Mouse (Mus musculus): Measurements from ENCODE around the gene Nipbl. TPM values are rescaled to one million over a fixed set of nuclear protein-coding genes. Genes with fewer than 3 reads are reported as not detected.

The Nipbl gene
- polyA plus RNA-seq, 1 experiment from 2014 or later, result 27.4 TPM

- no peak overlapping the region for H3K9ac ChIP-seq (ENCODE audit: low read depth, low read length)
- H3K4me2 ChIP-seq (replicated peaks; ENCODE audit: low read depth, low read length), result no peak overlapping the region
- no peak overlapping the region for H3K4me3 ChIP-seq (ENCODE audit: low read length)
- 81% methylated on average over 3 of the region's 3 CpGs for WGBS
- H3K27me3 ChIP-seq (ENCODE audit: control insufficient read depth, insufficient read depth, low read length), result no peaks in the 10 kb centered on the region
- H3K4me1 ChIP-seq (ENCODE audit: control insufficient read depth, insufficient read depth, low read length), result no peaks in the 10 kb centered on the region
- H3K9me3 ChIP-seq (ENCODE audit: control insufficient read depth, low read length), result no peaks in the 10 kb centered on the region
- no peak overlapping the region for H3K27ac ChIP-seq (ENCODE audit: low read depth, low read length)
- H3K36me3 ChIP-seq (ENCODE audit: control insufficient read depth, insufficient read depth, low read length), result peaks cover 58% of the 10 kb centered on the region
- no peak for ATAC-seq (ENCODE audit: low FRiP score, low TSS enrichment)
Measured at GRCm38 (mm10) chr15:8265946-8266345, 178.3 kb downstream of the Nipbl start.

Other genes with a start within 250 kb of the Nipbl start
- not detected in 2 replicates for gene Gm2310, start 75.5 kb upstream of the Nipbl start, polyA plus RNA-seq (2014; fragmentation: Nextera tagmentation; extraction: Ambion mirVana)

Measured in kidney, embryonic 14.5 days (tissue).